Mouse (Mus musculus) lung, adult 2 months (tissue): ENCODE measurements around the gene Kctd10.

ENCODE experiments used
- CTCF ChIP-seq: fragments of 200-500 bp; IDR thresholded peaks from 2 replicates; pipeline ENCODE4 v1.5.1; 2011; ENCODE audit warnings: mild to moderate bottlenecking, low read length, control low read depth; ENCODE audit not compliant: insufficient read depth
- POLR2A ChIP-seq: fragments of 200-500 bp; IDR thresholded peaks from 2 replicates; pipeline ENCODE4 v1.6.1; 2011; ENCODE audit warnings: low read depth, mild to moderate bottlenecking, control low read depth, low read length, borderline replicate concordance; ENCODE audit errors: extremely low read depth

DNA sequence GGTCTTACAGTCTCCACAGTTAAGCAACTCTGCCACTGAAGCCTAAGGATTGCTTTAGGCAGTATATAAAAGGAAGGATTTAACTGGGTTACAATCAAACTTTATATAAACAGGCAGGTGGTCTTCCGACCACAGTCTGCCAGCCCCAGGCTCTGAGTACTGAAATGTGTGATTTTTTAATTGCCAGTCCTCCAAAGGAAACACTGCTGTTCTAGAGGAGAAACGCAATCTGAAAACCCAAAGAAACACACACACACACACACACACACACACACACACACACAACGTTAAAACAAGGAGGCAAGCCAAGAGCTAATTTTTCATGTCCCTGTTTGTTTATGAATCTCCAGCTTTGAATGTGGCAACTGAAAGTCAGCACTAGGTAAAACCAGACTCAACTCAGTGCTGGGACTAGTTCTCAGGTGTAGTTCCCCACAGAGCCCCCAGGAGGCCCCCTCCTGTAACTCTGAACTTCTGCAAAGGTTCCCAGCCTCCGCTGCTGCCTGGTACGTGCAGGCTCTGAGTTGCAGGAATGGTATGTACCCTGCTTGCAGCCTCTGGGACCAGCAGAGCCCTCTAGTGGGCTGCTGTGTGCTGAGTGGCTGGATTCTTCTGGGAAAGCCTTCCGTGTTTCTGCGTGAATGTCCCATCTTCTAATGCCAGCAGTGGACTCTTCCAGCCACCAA lies 23.9 kb downstream of the Kctd10 start:
- TF ChIP-seq CTCF (peak; percentile 82), POLR2A (no peak)
